Mouse (Mus musculus): ENCODE measurements around the gene Olfr1199.

Gene Olfr1199

GRCm38 (mm10) chr2:88760369-88760768 lies at the start of gene Olfr1199:
Gene Olfr1199 (minus strand): TSS chr2:88760469.
- no peak for DNase-seq (ENCODE audit: low spot score)

- no peak for DNase-seq (ENCODE audit: low spot score)
These were observed 32.5 kb upstream of the Olfr1199 start, which contains the start of gene Olfr1201 for GRCm38 (mm10) chr2:88792736-88793135. Gene Olfr1201 (plus strand): TSS chr2:88793036.

- DNase-seq (ENCODE audit: low spot score): no peak
These were observed 10.1 kb upstream of the Olfr1199 start, which contains the start of gene Olfr1200 for GRCm38 (mm10) chr2:88770388-88770787. Gene Olfr1200 (minus strand): TSS chr2:88770488.

GRCm38 (mm10) chr2:88751270-88751669 lies 9.0 kb downstream of the Olfr1199 start, which contains the start of gene Olfr1198:
Gene Olfr1198 (minus strand): TSS chr2:88751370.
- DNase-seq (ENCODE audit: low spot score): no peak

GRCm38 (mm10) chr2:88743379-88743778 lies 16.9 kb downstream of the Olfr1199 start:
- no peak for DNase-seq (ENCODE audit: low spot score)

- no peak for DNase-seq (ENCODE audit: low spot score)
These were observed 28.0 kb downstream of the Olfr1199 start, which contains the start of gene Olfr1197 for GRCm38 (mm10) chr2:88732266-88732665. Gene Olfr1197 (minus strand): TSS chr2:88732366.

GRCm38 (mm10) chr2:88704497-88704896 lies 55.8 kb downstream of the Olfr1199 start, which contains the start of gene Olfr1196:
Gene Olfr1196 (minus strand): TSS chr2:88704597.
- DNase-seq (ENCODE audit: low spot score): no peak

All from urinary bladder, postnatal 10 days (tissue).